Mouse (Mus musculus) megakaryocyte, embryonic 14.5 days (primary cell): ENCODE measurements around the gene Tcirg1.

Experiments
- FLI1 ChIP-seq: IDR thresholded peaks from 2 replicates; pipeline ENCODE4 v1.6.1; 2012; ENCODE audit warnings: low read length, inconsistent platforms, mixed read lengths
- GATA1 ChIP-seq: IDR thresholded peaks from 3 replicates; pipeline ENCODE4 v1.6.1; 2012; ENCODE audit warnings: mixed read lengths, low read length, inconsistent platforms, borderline replicate concordance

GRCm38 (mm10) chr19:3947813-3948212 lies 40.9 kb upstream of the Tcirg1 start:
- no peak for TF ChIP-seq FLI1
- no peak for TF ChIP-seq GATA1
